Mouse (Mus musculus) ES-E14 (cell line): Measurements from ENCODE around the gene Sh3pxd2a.

Source experiments
- CHD2 ChIP-seq: IDR thresholded peaks from 2 replicates; pipeline ENCODE4 v1.6.1; 2014; ENCODE audit warnings: mild to moderate bottlenecking, low read depth, low read length, inconsistent platforms
- HCFC1 ChIP-seq: IDR thresholded peaks from 2 replicates; pipeline ENCODE4 v1.6.1; 2012; ENCODE audit warnings: low read length, inconsistent platforms, borderline replicate concordance; ENCODE audit not compliant: insufficient read depth
- ZNF384 ChIP-seq: IDR thresholded peaks from 2 replicates; pipeline ENCODE4 v1.6.1; 2012; ENCODE audit warnings: low read depth, low read length, inconsistent platforms

DNA sequence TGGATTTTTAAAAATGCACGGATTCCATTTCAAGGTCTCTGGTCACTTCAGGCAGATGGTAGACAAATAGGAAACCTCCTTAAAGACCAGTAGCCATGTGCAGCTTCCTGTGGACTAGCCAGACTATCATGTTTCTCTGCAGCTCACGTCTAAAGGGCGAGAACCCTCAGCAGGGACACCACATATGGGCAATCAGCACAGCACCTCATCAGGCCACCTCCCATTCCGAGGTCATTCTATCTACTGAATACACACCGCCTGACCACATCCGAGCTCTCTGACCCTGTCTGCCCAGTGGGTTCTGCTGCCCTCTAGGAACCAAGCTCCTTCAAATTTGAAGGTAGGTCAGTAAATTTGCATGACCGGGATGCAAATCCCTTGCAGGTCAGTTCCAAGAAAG lies 35.4 kb downstream of the Sh3pxd2a start:
- TF ChIP-seq ZNF384 (no peak), CHD2 (no peak), HCFC1 (no peak)
